Mouse (Mus musculus): ENCODE measurements around the gene Ly6g5b. TPM values are rescaled to one million over a fixed set of nuclear protein-coding genes. Genes with fewer than 3 reads are reported as not detected.

Gene Ly6g5b
- total RNA-seq, 4 experiments from 2014 or later, result 0.32 to 1.00 (median 0.46) TPM

DNA sequence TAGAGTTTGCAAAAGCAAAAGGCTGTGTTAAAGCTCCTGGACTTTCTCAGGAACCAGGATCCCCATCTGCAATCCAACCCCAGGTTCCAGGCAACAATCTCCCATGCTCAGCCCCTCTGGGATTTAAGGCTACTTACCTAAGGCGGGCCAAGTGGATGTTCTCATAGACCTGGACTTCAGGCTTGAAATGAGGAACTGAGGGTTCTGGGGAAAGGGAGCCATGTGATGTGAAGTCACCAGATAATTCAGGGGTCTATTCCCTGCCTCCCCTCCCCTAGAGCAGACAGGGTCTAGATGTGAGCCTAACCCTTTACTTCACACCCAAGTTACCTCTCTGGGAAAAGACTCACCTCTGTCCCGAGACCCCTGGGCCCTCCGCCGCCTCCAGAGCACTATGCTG is 34.5 kb downstream of the Ly6g5b start:
- no peak for DNase-seq (ENCODE audit: low spot score in 2 of 2)

DNA sequence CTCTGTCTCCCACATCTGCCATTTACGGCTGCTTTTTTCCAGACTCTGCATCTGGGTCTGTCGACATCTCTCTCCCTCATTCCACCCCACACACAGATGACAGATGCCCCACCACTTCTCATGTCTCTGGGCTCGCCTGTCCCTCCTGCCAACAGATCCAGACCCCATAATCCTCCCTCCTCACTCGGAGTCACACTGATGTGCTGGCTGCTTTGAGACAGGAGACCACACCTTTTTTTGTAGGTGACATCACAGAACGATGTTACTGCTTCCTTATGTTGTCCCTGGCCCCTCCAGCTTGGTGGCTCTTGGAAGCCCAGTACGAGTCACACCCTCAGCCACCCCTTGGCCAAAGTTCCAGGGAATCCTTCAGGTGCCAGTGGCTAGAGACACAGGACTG is 35.0 kb downstream of the Ly6g5b start:
- DNase-seq (ENCODE audit: low spot score in 2 of 2), result no peak

DNA sequence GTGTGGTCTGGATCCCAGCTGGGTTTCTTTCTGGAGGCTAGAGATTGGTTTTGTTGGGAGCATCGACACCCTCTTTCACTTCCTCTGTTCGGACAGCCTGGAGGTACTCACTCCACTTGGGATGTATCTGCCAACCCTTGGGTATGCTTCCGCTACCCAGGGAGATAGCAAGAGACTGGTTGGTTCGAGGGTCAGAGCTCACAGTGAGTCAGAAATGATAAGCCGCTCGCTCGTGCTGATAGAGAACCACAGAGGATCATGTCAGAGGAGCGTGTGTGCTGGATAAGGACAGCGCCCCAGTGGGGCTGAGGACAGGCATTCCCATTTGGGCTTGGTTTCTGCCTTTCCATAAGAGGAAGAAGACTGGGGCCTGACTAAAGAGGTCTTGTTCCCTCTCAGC is 35.5 kb downstream of the Ly6g5b start:
- no peak for DNase-seq (ENCODE audit: low spot score in 2 of 2)

GRCm38 (mm10) chr17:35077786-35078233 is 37.4 kb downstream of the Ly6g5b start, which contains the start of gene Ly6g6d:
Gene Ly6g6d (minus strand): TSS chr17:35078065.
- no peak for DNase-seq (ENCODE audit: low spot score in 2 of 2)

DNA sequence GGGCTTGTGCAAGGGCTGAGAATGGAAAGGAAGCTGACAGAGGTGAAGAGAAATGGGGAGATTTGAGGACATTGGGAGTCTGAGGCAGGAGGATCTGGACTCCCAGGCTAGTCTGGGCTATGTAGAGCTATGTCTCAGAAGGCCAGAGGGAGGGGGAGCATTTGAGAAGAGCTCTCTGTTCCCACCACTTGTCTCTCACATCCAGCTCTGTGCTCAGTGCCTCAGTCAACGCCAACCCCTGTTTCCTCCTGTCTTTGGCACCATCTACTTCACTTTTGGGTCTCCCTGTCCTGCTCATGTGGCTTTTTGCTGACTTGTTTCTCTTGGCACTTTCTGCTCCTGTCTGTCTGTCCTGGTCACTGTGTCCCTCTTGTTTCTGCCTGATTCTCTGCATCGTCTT is 37.9 kb downstream of the Ly6g5b start:
- no peak for DNase-seq (ENCODE audit: low spot score in 2 of 2)

DNA sequence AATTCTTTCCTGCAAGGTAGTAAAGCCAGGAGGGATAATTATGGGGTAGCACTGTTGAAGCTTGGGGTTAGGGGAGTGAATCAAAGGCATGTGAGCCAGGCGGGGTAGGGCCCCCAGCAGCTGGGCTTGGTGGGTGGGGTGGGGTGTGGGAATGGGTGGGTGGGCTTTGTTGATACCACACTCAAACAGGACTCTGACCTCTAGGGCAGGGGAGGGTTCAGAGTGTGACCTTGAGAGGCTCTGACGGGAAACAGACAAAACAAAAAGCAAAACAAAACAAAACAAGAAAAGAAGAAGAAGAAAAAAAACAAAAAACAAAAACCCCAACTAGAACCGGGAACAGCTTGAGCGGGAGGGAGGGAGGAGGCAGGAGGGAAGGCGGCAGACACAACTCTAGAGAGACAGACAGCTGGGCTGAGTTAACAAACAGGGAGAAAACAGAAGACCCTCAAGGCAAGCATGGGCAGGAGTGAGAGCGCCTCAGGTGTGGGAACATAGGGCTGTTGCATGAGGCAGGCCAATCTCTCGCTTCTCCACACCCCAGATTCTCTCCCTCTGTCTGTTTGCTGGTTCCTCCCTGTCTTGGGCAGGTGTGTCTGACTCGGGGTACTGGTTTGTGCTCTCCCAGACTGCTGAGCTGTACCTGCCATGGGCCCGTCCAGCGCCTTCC is 38.6 kb downstream of the Ly6g5b start, which contains the start of gene Ly6g6e:
Gene Ly6g6e, plus strand, starts transcription at position 396 of the 670 bp plus-strand sequence.
- no peak for DNase-seq (ENCODE audit: low spot score in 2 of 2)

DNA sequence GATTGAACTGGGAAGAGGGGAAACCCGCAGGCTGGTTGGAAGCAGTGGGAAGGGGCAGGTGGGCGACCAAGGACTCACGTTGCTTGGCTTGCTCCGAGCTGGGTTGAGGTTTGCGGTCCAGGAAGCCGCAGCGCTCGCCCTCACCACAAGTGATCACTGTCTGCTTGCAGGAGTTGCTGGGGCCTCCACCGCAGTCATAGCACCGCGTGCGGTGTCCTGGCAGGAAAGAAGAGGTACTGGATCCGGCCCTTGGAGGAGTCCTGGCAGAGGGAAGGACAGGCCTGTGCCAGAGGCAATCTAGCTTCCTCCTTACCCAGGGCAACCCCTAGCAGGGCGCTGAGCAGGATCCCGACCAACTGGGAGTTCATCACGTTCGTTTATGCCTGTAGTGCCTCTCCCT is 41.1 kb downstream of the Ly6g5b start:
- no peak for DNase-seq (ENCODE audit: low spot score in 2 of 2)

DNA sequence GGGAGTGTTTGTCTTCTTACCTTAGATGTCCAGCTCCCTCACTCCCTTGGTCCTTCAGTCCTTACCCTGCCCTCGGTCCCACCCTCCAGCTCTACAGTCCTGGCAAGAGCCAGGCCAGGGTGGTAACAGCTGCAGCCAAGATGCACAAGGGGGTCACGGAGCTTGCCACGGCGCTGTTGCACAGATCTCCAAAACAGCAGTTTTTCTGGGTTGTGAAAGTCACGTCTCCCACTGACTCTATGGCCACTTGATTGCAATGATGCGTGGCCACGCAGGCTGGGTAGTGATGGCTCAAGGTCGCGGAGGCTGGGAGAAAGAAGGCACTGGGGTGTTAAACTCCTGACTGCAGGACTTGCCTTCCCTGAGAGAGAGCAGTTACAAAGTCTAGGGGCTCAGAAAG is 43.8 kb downstream of the Ly6g5b start:
- no peak for DNase-seq (ENCODE audit: low spot score in 2 of 2)

GRCm38 (mm10) chr17:35070556-35071229 is 44.5 kb downstream of the Ly6g5b start:
- no peak for DNase-seq (ENCODE audit: low spot score in 2 of 2)

DNA sequence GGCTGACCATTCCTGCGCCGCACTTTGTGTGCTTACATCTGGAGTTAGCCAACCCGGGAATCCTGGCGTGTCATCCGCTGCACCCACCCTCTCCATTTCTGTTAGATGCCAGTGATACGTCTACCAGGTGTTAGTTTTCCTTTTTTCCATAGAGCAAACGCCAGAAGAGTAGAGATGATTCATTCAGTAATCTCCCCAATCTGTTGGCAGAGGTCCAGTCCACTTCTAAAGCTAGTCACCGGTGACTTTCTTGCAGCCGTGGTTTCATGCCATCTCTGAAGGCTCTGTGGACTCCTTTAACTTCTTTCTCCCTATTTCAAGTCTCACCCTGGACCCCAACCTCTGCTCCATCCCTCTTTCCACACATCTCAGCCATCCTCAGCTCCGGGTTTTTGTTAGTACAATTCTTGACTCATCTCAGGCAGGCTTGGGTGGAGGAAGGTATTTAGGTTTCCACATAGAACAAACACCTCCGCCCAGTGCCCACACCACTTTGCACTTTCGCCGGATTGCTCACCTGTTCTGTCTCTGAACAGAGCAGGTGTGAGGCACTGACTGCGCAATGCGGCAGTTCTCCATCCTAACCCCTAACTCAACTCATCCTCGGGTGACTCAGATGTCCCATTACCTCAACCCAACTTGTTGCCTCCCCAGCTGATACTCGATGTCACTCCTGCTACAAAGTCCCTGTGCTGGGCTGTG is 46.9 kb downstream of the Ly6g5b start:
- DNase-seq (ENCODE audit: low spot score in 2 of 2), result no peak

GRCm38 (mm10) chr17:35066084-35066483 is 49.1 kb downstream of the Ly6g5b start, which contains the start of gene Mpig6b:
Gene Mpig6b (minus strand): TSS chr17:35066184.
- no peak for DNase-seq (ENCODE audit: low spot score in 2 of 2)

GRCm38 (mm10) chr17:35064951-35065947 is 50.0 kb downstream of the Ly6g5b start, which contains the start of gene Ly6g6c:
Gene Ly6g6c (plus strand): TSS chr17:35065388.
- DNase-seq (ENCODE audit: low spot score in 2 of 2), result no peak

GRCm38 (mm10) chr17:35064378-35064877 is 50.8 kb downstream of the Ly6g5b start:
- DNase-seq (ENCODE audit: low spot score in 2 of 2), result no peak

Other genes with a start within 250 kb of the Ly6g5b start
- gene Zbtb12, start 235.9 kb downstream of the Ly6g5b start, total RNA-seq (2022), result 1 to 10 TPM; 8.3 to 9.1 (median 9.0) TPM
- gene Gm20547, start 233.4 kb downstream of the Ly6g5b start, total RNA-seq (2022), result not detected
- gene C2, start 217.2 kb downstream of the Ly6g5b start, total RNA-seq (2022), result 1 to 10 TPM; 1.6 to 5.9 (median 4.0) TPM
- gene Ehmt2, start 217.0 kb downstream of the Ly6g5b start, total RNA-seq (2022), result 100 to 1,000 TPM; 182 to 191 (median 185) TPM
- gene Slc44a4, start 201.0 kb downstream of the Ly6g5b start, total RNA-seq (2022), result under 1 TPM; 0.33 to 0.66 (median 0.51) TPM
- 10 to 100 TPM; 40.1 to 44.4 (median 42.7) TPM for gene Neu1, start 184.2 kb downstream of the Ly6g5b start, total RNA-seq (2022)
- 10 to 100 TPM in 2 of 4 experiments, 1 to 10 TPM in 2; 6.9 to 13.1 (median 10.4) TPM for gene Hspa1b, start 156.2 kb downstream of the Ly6g5b start, total RNA-seq (2022)
- gene Gm20481, start 145.5 kb downstream of the Ly6g5b start, total RNA-seq (2022), result not detected
- 10 to 100 TPM; 11.9 to 17.5 (median 13.7) TPM for gene Hspa1a, start 143.3 kb downstream of the Ly6g5b start, total RNA-seq (2022)
- gene Hspa1l, start 142.7 kb downstream of the Ly6g5b start, total RNA-seq (2022), result under 1 TPM; 0.24 to 0.72 (median 0.58) TPM
- gene Lsm2, start 133.6 kb downstream of the Ly6g5b start, total RNA-seq (2022), result 10 to 100 TPM; 14.1 to 22.5 (median 17.3) TPM
- 10 to 100 TPM; 43.5 to 53.0 (median 48.2) TPM for gene Vars, start 114.4 kb downstream of the Ly6g5b start, total RNA-seq (2022)
- gene Vwa7, start 98.8 kb downstream of the Ly6g5b start, total RNA-seq (2022), result 1 to 10 TPM in 3 of 4 experiments, under 1 TPM in 1; 0.95 to 1.5 (median 1.3) TPM
- gene Sapcd1, start 87.4 kb downstream of the Ly6g5b start, total RNA-seq (2022), result under 1 TPM in 2 of 4 experiments, not detected in 2; 0.59 to 0.67 TPM
- 1 to 10 TPM in 1 of 4 experiments, under 1 TPM in 2, not detected in 1; 0.34 to 1.2 (median 0.78) TPM for gene Msh5, start 68.7 kb downstream of the Ly6g5b start, total RNA-seq (2022)
- 10 to 100 TPM; 10.2 to 18.3 (median 11.8) TPM for gene Clic1, start 65.5 kb downstream of the Ly6g5b start, total RNA-seq (2022)
- 10 to 100 TPM; 13.1 to 20.2 (median 14.8) TPM for gene Ddah2, start 56.4 kb downstream of the Ly6g5b start, total RNA-seq (2022)
- not detected for gene Ly6g6c, start 50.0 kb downstream of the Ly6g5b start, total RNA-seq (2022)
- gene Mpig6b, start 49.2 kb downstream of the Ly6g5b start, total RNA-seq (2022), result under 1 TPM in 1 of 4 experiments, not detected in 3; 0.15 TPM
- gene Ly6g6e, start 38.5 kb downstream of the Ly6g5b start, total RNA-seq (2022), result 1 to 10 TPM; 3.7 to 4.9 (median 4.0) TPM
- 1 to 10 TPM in 3 of 4 experiments, under 1 TPM in 1; 0.70 to 1.8 (median 1.3) TPM for gene Ly6g6d, start 37.4 kb downstream of the Ly6g5b start, total RNA-seq (2022)
- under 1 TPM in 2 of 4 experiments, not detected in 2; 0.50 to 0.54 TPM for gene Ly6g6f, start 29.8 kb downstream of the Ly6g5b start, total RNA-seq (2022)
- 100 to 1,000 TPM; 117 to 125 (median 121) TPM for gene Abhd16a, start 26.2 kb downstream of the Ly6g5b start, total RNA-seq (2022)
- not detected for gene Ly6g5c, start 7.1 kb downstream of the Ly6g5b start, total RNA-seq (2022)
- 10 to 100 TPM; 19.7 to 24.5 (median 22.8) TPM for gene Gpank1, start 6.0 kb upstream of the Ly6g5b start, total RNA-seq (2022)
- 100 to 1,000 TPM; 188 to 228 (median 194) TPM for gene Csnk2b, start 6.6 kb upstream of the Ly6g5b start, total RNA-seq (2022)
- 10 to 100 TPM; 25.6 to 34.3 (median 30.1) TPM for gene D17H6S53E, start 10.9 kb upstream of the Ly6g5b start, total RNA-seq (2022)
- gene Apom, start 16.6 kb upstream of the Ly6g5b start, total RNA-seq (2022), result not detected
- gene Bag6, start 19.8 kb upstream of the Ly6g5b start, total RNA-seq (2022), result 100 to 1,000 TPM; 263 to 306 (median 290) TPM
- gene Prrc2a, start 49.5 kb upstream of the Ly6g5b start, total RNA-seq (2022), result 100 to 1,000 TPM; 272 to 295 (median 280) TPM
- 10 to 100 TPM; 11.2 to 30.3 (median 17.4) TPM for gene Aif1, start 60.6 kb upstream of the Ly6g5b start, total RNA-seq (2022)
- gene Lst1, start 73.0 kb upstream of the Ly6g5b start, total RNA-seq (2022), result 10 to 100 TPM in 1 of 4 experiments, 1 to 10 TPM in 3; 6.5 to 10.1 (median 7.9) TPM
- gene Ltb, start 79.0 kb upstream of the Ly6g5b start, total RNA-seq (2022), result 1 to 10 TPM in 3 of 4 experiments, not detected in 1; 1.0 to 1.6 (median 1.2) TPM
- gene Tnf, start 86.6 kb upstream of the Ly6g5b start, total RNA-seq (2022), result under 1 TPM in 1 of 4 experiments, not detected in 3; 0.39 TPM
- gene Lta, start 89.9 kb upstream of the Ly6g5b start, total RNA-seq (2022), result 1 to 10 TPM in 1 of 4 experiments, under 1 TPM in 3; 0.28 to 1.2 (median 0.58) TPM
- not detected for gene Gm16181, start 105.4 kb upstream of the Ly6g5b start, total RNA-seq (2022)
- 100 to 1,000 TPM; 552 to 589 (median 575) TPM for gene Atp6v1g2, start 118.2 kb upstream of the Ly6g5b start, total RNA-seq (2022)
- gene Nfkbil1, start 120.4 kb upstream of the Ly6g5b start, total RNA-seq (2022), result 10 to 100 TPM; 14.1 to 18.8 (median 17.1) TPM
- gene Ddx39b, start 126.3 kb upstream of the Ly6g5b start, total RNA-seq (2022), result 100 to 1,000 TPM; 175 to 212 (median 200) TPM
- 10 to 100 TPM; 29.5 to 72.8 (median 47.5) TPM for gene H2-D1, start 147.3 kb upstream of the Ly6g5b start, total RNA-seq (2022)
- 1 to 10 TPM in 3 of 4 experiments, under 1 TPM in 1; 0.67 to 2.3 (median 1.4) TPM for gene H2-Q1, start 205.0 kb upstream of the Ly6g5b start, total RNA-seq (2022)
- 1 to 10 TPM in 2 of 4 experiments, under 1 TPM in 2; 0.34 to 1.3 (median 0.94) TPM for gene H2-Q2, start 226.8 kb upstream of the Ly6g5b start, total RNA-seq (2022)